Mouse (Mus musculus) hindbrain, embryonic 16.5 days (tissue): ENCODE data around the gene Mslnl. TPM values are rescaled to one million over a fixed set of nuclear protein-coding genes. Genes with fewer than 3 reads are reported as not detected.
"Not testable (repeated sequence)": the region's sequence is repeated elsewhere in the genome, so short reads cannot be mapped to it uniquely, and the experiment has no call there.

Experiments used
- ATAC-seq: fragments of 200-750 bp; cut with Nextera tagmentation; 2 replicates; pipeline ENCODE4 v1.8.0; 2017; ENCODE audit warnings: moderate TSS enrichment, moderate library complexity
- H3K27ac ChIP-seq: fragments of 300-500 bp; sonication (generic); 2 replicates; pipeline ENCODE4 v1.5.1; 2014; ENCODE audit warnings: low read depth, mild to moderate bottlenecking, control low read depth, low read length, moderate library complexity
- H3K27me3 ChIP-seq: fragments of 300-500 bp; sonication (generic); replicated peaks from 2 replicates; pipeline ENCODE4 v1.6.1; 2014; ENCODE audit warnings: low read length; ENCODE audit not compliant: control insufficient read depth, insufficient read depth
- H3K36me3 ChIP-seq: fragments of 300-500 bp; sonication (generic); 2 replicates; pipeline ENCODE4 v1.6.1; 2014; ENCODE audit warnings: mild to moderate bottlenecking, low read length, moderate library complexity, mixed read lengths; ENCODE audit not compliant: control insufficient read depth, insufficient read depth
- H3K4me1 ChIP-seq: fragments of 300-500 bp; sonication (generic); 2 replicates; pipeline ENCODE4 v1.6.1; 2014; ENCODE audit warnings: low read depth, low read length; ENCODE audit not compliant: control insufficient read depth, insufficient read depth
- H3K4me2 ChIP-seq: fragments of 300-500 bp; sonication (generic); 2 replicates; pipeline ENCODE4 v1.6.1; 2014; ENCODE audit warnings: mild to moderate bottlenecking, low read length, control low read depth, moderate library complexity
- H3K4me3 ChIP-seq: fragments of 300-500 bp; sonication (generic); 2 replicates; pipeline ENCODE4 v1.5.1; 2014; ENCODE audit warnings: mild to moderate bottlenecking, low read length, control low read depth, moderate library complexity
- H3K9ac ChIP-seq: fragments of 300-500 bp; sonication (generic); 2 replicates; pipeline ENCODE4 v1.6.1; 2014; ENCODE audit warnings: low read depth, mild to moderate bottlenecking, control low read depth, low read length, moderate library complexity
- H3K9me3 ChIP-seq: fragments of 300-500 bp; sonication (generic); 2 replicates; pipeline ENCODE4 v1.6.1; 2014; ENCODE audit warnings: mild to moderate bottlenecking, low read length, moderate library complexity; ENCODE audit not compliant: control insufficient read depth
- WGBS: fragments of 180-500 bp; shearing (Covaris S2); extraction: QIAGEN DNeasy Blood & Tissue Kit; methylation state at CpG from one replicate; pipeline ENCODE4 v1.1.7; 2014; 5-methylcytosine and 5-hydroxymethylcytosine counted together
- polyA plus RNA-seq: library from polyadenylated mRNA; unstranded; fragments of >200 nt; fragmentation: Nextera tagmentation; extraction: Ambion mirVana; gene quantifications from 2 replicates; pipeline ENCODE4 v1.2.1, GENCODE M21; 2015

The Mslnl gene
- polyA plus RNA-seq, 1 experiment from 2014 or later: not detected

DNA sequence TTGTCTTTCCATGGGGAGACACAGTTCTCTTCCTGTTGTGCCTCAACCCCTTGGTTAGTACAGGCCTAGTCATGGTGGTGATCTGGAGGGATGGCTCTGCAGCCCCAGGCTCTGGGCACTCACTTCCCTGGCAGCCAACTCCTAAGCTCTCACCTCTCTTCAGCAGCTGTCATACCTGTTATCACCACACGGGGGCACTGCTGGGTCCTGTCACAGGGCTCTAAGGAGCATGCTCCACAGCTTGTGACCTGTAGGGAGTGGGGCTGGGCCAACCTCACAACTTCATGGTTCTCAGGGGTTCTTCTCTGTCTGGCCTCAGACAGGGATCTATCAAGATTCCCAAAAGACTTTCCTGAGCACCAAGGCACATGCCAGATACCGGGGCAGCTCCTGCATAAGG, 3.8 kb upstream of the Mslnl start:
- ATAC-seq: no peak
- peaks cover 3% of the 10 kb centered on the region for H3K36me3 ChIP-seq
- 15% methylated on average over 2 of the region's 2 CpGs for WGBS

DNA sequence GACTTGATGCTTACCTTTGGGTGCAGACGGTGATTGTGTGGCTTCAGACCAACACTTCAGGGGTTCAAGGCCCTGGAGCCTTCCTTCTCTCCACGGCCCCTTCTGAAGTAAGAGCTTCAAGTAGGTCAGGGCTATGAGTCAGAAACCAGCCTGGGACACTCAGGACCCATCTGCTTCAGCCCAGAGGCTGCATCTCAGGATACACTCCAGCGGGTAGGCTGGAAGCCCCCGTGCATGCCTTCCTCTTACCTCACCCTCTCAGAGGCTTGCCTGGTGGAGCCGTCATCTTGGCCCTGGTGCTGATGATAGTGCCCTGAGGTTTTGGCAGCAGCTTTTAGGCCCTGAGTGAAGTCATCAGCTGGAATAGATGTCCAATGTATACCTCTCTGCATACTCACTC, 596 bp upstream of the Mslnl start:
- no peak overlapping the region for H3K27ac ChIP-seq
- no peaks in the 10 kb centered on the region for H3K27me3 ChIP-seq
- no peaks in the 10 kb centered on the region for H3K4me1 ChIP-seq
- ATAC-seq: no peak
- 88% methylated on average over 5 of the region's 5 CpGs for WGBS
- no peaks in the 10 kb centered on the region for H3K9me3 ChIP-seq
- no peak overlapping the region for H3K9ac ChIP-seq
- no peaks in the 10 kb centered on the region for H3K36me3 ChIP-seq
- no peak overlapping the region for H3K4me3 ChIP-seq
- H3K4me2 ChIP-seq: no peak overlapping the region

More for the DNA sequence above, 3.8 kb upstream of the Mslnl start:
- H3K27me3 ChIP-seq: no peaks in the 10 kb centered on the region
- H3K4me2 ChIP-seq: no peak overlapping the region
- no peaks in the 10 kb centered on the region for H3K9me3 ChIP-seq
- H3K9ac ChIP-seq: no peak overlapping the region
- H3K4me3 ChIP-seq: no peak overlapping the region
- peaks cover 12% of the 10 kb centered on the region for H3K4me1 ChIP-seq
- H3K27ac ChIP-seq: no peak overlapping the region

DNA sequence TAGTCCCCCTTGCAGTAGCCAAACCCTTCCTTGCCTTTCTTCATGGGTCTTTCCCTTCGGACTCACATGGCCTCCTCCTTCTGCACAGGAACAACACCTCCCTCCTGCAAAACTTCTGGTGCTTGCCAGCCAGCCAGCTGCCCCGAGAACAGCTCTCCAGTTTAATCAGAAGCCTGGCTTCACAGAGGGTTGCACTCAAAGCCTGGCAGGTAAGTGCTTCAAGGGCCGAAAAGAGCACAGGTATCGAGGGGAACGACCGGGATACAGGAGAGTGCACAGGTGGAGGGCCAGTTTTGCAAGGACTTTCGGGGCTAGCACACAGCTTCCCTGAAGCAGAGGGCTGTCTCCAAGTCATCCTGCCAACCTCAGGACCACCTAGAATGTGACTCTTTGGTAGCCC, 3.0 kb downstream of the Mslnl start:
- H3K27ac ChIP-seq: no peak overlapping the region
- no peaks in the 10 kb centered on the region for H3K27me3 ChIP-seq
- H3K4me1 ChIP-seq: no peaks in the 10 kb centered on the region
- WGBS: 83% methylated on average over 7 of the region's 7 CpGs
- H3K4me3 ChIP-seq: no peak overlapping the region
- no peak overlapping the region for H3K4me2 ChIP-seq
- H3K36me3 ChIP-seq: no peaks in the 10 kb centered on the region
- no peaks in the 10 kb centered on the region for H3K9me3 ChIP-seq
- no peak for ATAC-seq
- H3K9ac ChIP-seq: no peak overlapping the region

GRCm38 (mm10) chr17:25741471-25741870, 5.6 kb downstream of the Mslnl start:
- H3K4me1 ChIP-seq, H3K4me3 ChIP-seq, H3K9ac ChIP-seq, H3K27me3 ChIP-seq, H3K4me2 ChIP-seq, H3K9me3 ChIP-seq, H3K36me3 ChIP-seq, ATAC-seq, H3K27ac ChIP-seq: not testable (repeated sequence)
- 75% methylated on average over 12 of the region's 12 CpGs for WGBS

DNA sequence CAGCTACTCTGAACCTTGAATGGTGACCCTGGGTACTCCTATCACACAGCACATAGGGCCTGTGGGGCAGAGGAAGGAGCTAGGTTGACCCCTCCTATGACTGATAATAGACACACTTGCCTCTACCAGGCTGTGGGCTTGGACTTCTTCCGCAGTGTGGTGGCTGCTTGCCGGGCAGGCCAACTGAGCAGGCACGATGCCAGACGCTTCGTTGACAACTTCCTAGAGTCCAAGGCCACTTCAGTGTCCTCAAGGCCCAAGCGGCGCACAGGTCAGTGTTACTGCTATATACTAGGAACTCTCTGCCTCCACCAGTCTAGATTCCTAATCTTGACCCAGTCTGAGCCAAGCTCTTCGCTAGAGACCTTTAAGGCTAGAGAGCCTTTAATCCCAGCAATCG, 8.0 kb downstream of the Mslnl start:
- Histone ChIP-seq H3K4me2 (no peak overlapping the region), H3K4me3 (no peak overlapping the region), H3K9me3 (no peaks in the 10 kb centered on the region), H3K36me3 (no peaks in the 10 kb centered on the region), H3K4me1 (no peaks in the 10 kb centered on the region), H3K9ac (no peak overlapping the region), H3K27me3 (no peaks in the 10 kb centered on the region), H3K27ac (no peak overlapping the region)
- WGBS: 91% methylated on average over 9 of the region's 9 CpGs
- ATAC-seq: no peak

GRCm38 (mm10) chr17:25744311-25744710, 8.5 kb downstream of the Mslnl start:
- Histone ChIP-seq H3K9ac (no peak overlapping the region), H3K27ac (no peak overlapping the region), H3K4me2 (no peak overlapping the region), H3K4me3 (no peak overlapping the region), H3K27me3 (no peaks in the 10 kb centered on the region), H3K9me3 (no peaks in the 10 kb centered on the region), H3K4me1 (no peaks in the 10 kb centered on the region), H3K36me3 (no peaks in the 10 kb centered on the region)
- 78% methylated on average over 10 of the region's 10 CpGs for WGBS
- no peak for ATAC-seq

GRCm38 (mm10) chr17:25748238-25748637, 12.4 kb downstream of the Mslnl start:
- Histone ChIP-seq H3K4me2 (no peak overlapping the region), H3K4me1 (no peaks in the 10 kb centered on the region; the same call in 1 of the 2 replicates), H3K27ac (no peak overlapping the region), H3K27me3 (no peaks in the 10 kb centered on the region), H3K4me3 (no peak overlapping the region), H3K9me3 (no peaks in the 10 kb centered on the region), H3K9ac (no peak overlapping the region), H3K36me3 (no peaks in the 10 kb centered on the region)
- 96% methylated on average over 4 of the region's 4 CpGs for WGBS
- ATAC-seq: no peak

- Histone ChIP-seq H3K9ac (no peak overlapping the region), H3K4me3 (no peak overlapping the region), H3K9me3 (no peaks in the 10 kb centered on the region), H3K4me2 (no peak overlapping the region), H3K4me1 (no peaks in the 10 kb centered on the region; the same call in 1 of the 2 replicates), H3K36me3 (no peaks in the 10 kb centered on the region), H3K27ac (no peak overlapping the region), H3K27me3 (no peaks in the 10 kb centered on the region)
- 85% methylated on average over 6 of the region's 6 CpGs for WGBS
- ATAC-seq: no peak
These were observed 13.5 kb downstream of the Mslnl start for GRCm38 (mm10) chr17:25749314-25749713.

DNA sequence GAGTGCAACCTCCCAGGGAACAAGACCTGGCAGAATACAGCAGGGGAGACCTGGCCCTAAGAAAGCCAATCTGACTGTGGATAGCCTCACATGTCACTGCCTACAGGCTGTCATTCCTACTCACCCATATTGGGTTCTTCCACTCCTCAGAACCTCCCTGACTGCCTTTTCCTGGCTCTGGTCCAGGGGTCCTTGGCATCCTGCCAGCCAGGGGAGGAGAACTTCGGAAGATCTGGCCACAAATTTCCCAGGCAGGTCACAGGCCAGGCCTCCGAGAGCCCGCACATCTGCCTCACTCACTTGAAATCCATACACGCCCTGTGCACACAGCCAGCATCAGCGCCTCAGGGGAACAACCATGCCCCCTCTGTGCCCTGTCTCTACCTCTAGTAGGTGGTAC, 15.6 kb downstream of the Mslnl start:
- no peak for ATAC-seq
- 36% methylated on average over 5 of the region's 5 CpGs for WGBS
- H3K36me3 ChIP-seq: no peaks in the 10 kb centered on the region

DNA sequence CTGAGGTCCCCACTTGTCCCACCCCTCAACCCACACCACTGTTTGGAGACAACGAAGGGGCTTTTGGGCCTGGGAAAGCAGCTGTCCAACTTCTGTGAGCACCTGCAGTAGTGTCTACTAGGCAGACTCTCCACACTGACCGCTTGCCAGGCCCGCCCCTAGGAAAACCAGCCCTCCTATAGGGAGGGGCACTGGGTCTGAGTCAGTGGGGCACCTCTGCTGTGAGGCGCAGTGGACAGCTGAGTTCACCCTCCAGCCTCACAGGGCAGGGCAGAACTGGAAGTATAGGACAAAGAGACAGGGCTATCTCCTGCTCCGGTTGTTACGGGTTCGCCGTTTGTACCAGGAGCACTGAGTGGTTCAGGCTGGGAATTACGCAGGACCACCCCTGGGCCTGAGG, 18.4 kb downstream of the Mslnl start, which contains the start of gene Msln:
Gene Msln, minus strand, starts transcription at position 138 of the 400 bp plus-strand sequence.
- Histone ChIP-seq H3K4me1 (no peaks in the 10 kb centered on the region; the same call in 1 of the 2 replicates), H3K27ac (no peak within 1 kb of the TSS), H3K9ac (no peak within 1 kb of the TSS), H3K27me3 (no peaks in the 10 kb centered on the region), H3K4me3 (no peak within 1 kb of the TSS), H3K36me3 (no peaks in the 10 kb centered on the region), H3K4me2 (no peak within 1 kb of the TSS), H3K9me3 (no peaks in the 10 kb centered on the region)
- 87% methylated on average over 9 of the region's 9 CpGs for whole genome bisulfite sequencing
- no peak for ATAC-seq

More for the DNA sequence above, 15.6 kb downstream of the Mslnl start:
- Histone ChIP-seq H3K4me3 (no peak overlapping the region), H3K9ac (no peak overlapping the region), H3K4me1 (no peaks in the 10 kb centered on the region; the same call in 1 of the 2 replicates), H3K27me3 (no peaks in the 10 kb centered on the region), H3K27ac (no peak overlapping the region), H3K4me2 (no peak overlapping the region), H3K9me3 (no peaks in the 10 kb centered on the region)
